Mouse (Mus musculus): ENCODE data around the gene Rpain.
A peak's percentile ranks its signal among the peaks of the same experiment; 100 is the strongest.

The Rpain gene

DNA sequence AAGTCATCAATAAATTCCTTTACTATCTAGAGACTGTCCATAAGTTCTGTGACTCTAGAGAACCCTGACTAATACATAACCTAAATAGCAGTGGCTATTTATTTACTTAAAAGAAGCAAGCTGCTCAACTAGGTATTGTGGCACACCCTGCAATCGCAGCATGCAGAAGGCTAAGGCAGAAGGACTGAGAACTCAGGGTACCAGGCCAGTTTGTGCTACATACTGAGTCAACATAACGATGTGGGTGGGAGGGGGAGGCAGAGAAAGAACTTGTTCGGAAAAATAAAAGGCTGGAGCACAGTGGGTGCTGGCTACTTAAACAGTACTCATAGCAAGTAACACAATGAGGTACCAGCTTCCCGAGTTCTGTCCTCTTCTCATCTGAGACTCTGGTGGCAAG lies 31.2 kb downstream of the Rpain start:
- DNase-seq (ENCODE audit: low spot score in 2 of 2), result no peak

DNA sequence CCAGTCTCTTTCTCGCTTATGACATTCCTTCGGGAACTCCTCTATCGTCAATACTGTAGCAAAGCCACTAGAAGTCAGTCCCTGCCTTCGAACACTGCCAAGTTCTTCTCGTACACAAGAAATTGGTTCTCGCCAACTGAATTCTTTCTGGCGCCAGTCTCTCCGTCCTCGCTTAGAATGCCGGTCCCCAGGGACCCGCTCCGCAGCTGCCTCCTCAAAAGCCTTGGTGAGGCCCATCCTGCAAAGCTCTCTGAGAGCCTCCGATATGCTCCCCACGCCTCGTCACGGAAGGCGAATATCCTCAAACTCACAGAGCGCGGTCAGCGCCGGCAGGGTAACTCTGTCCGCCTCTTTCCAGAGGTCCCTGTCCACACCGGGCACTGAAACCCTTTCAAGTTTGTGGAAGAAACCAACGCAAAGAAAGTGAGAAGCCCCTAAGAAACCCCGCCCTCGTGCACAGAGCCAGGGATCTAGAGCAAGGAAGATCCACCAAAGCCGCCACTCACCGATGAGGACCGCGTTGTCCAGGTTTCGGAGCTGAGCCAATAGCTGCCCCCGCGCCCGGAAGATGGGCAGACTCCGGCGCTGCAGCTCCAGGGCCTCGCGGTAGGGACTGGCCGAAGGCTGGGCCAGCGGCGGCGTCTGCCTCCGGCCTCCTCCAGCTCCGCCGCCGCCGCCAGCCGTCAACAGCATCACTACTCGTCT lies 33.8 kb downstream of the Rpain start:
- DNase-seq (ENCODE audit: low spot score in 2 of 2), result no peak

DNA sequence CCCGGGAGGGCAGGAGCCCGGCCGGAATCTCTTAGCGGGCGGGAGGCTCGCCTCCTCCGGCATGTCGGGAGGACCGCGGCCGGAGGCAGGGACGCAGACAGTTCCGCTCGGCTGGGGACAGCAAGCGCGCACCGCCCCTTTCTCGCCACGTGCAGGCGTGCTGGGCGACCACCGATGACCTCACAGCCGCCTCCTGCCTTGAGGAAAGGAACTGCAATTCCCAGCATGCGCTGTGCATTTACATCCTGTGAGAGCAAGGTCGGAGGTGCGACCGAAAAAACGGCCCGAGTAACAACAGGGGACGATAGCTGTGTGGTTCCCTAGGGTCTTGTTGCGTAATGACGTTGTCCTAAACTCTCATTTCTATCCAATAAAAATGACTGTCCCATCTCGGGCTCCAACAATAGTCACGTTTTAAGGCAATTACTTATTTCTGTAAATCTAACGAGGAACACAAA lies 34.3 kb downstream of the Rpain start, which contains the start of gene Dhx33:
Gene Dhx33, minus strand, starts transcription at position 122 of the 458 bp plus-strand sequence.
- DNase-seq (ENCODE audit: low spot score in 2 of 2), result peak; percentile 97 to 98

DNA sequence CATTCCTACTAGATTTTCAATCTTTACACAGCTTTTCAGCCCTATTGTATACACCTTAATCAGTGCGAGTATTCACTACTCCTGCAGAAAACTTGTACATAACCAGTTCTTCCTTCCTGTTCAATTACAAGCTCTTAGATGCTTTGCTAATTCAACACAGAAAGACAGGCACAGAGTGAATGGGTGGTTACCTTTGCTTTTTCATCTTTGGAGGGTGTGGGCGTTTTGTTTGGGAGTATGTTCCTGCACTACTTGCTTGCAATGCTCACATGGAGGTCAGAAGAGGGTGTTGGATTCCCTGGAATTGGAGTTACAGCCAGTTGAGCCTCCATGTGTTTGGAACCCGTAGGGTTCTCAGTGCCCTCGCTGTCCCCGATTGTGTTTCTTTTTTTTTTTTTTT lies 35.0 kb downstream of the Rpain start:
- no peak for DNase-seq (ENCODE audit: low spot score in 2 of 2)

DNA sequence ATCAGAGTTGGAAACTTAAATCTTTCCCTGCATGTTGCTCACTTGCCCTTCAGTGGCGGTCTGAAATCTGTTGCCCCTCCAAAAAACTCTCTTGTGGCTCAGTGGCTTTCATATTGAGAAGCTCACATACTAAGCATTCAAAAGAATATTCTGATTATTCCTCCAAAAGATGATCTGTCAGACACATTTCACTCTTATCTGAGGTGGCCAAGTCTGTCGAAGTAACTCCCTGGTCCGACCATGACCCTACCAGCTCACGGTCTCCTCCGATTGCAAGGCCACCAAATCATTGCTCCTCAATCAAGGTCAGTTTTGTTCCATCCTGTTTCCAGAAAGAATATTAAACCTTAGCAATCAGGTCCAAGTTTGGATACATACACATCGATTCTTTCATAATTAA lies 37.0 kb downstream of the Rpain start:
- DNase-seq (ENCODE audit: low spot score in 2 of 2), result no peak

DNA sequence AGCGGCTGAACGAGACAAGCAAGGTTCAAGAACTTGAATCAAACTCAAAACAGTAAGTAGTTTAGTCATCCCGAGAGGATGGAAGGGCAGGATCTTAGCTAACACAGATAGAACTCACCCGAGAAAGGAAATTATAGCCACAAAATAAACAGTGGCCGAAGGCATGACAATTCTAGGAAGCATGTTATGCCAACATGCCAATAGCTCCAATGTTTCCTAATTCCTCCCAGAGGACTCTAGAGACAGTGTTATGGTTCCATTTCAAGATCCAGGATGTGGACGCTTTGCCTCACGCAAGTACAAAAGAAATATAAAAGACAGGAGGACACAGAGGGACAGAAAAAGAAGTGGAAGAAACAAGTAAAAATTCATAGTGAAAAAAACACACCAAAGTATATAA lies 37.8 kb downstream of the Rpain start:
- DNase-seq (ENCODE audit: low spot score in 2 of 2), result no peak

DNA sequence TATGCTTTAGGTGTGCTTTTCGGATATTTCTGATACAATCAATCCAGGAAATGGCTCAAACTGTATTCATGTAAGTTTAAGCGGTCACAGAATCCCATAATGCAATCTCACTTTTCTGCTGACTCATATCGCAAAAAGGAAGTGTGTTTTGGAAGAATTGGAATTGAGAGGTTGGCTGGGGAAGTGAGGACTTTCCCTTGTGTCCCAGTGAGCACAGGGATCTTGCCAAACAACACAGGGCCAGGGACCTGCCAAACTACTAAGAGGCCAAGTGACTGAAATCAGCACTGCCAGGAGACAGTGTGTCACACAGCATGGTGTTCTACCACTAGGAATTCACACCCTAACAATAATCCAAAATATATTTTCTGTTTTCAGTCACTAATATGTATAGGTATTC lies 38.3 kb downstream of the Rpain start:
- peak; percentile 61 to 72 for DNase-seq (ENCODE audit: low spot score in 2 of 2)

DNA sequence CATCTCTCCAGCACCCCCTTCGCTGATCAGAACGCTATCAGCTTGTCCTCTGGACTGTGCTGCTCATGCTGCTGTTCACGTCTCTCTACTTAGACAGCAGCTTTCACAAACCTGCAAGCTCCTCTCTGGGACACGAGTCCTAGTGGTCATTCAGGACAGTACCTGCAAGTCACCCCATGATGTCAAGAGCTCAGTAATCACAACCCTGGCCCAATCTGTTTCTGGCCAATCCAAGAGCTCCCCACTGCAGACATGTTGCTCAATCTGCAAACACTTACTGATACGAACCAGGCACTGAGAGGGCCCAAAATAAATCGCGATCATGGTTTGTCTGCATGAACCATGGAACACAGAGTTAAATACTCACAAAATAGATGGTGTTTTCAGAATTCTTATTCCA lies 42.7 kb downstream of the Rpain start:
- DNase-seq (ENCODE audit: low spot score in 2 of 2), result peak; percentile 29 to 48

DNA sequence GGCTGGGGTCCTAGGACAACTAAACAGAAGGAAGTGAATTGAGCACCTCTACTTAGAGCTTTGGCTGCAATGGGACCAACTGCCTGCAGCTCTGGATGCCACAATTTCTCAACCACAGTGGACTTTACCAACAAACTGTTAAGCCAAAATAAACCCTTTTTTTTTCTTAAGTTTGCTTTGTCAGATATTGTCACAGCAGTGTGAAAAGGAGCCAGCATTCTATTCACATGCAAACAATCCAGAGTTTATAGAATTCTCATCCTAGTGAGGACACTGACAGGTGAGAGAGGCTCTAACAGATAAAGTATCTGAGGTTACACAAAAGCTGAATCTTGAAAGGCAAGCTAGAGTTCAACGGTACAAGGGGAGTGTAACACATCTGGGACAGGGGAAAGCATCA lies 47.0 kb downstream of the Rpain start:
- no peak for DNase-seq (ENCODE audit: low spot score in 2 of 2)

DNA sequence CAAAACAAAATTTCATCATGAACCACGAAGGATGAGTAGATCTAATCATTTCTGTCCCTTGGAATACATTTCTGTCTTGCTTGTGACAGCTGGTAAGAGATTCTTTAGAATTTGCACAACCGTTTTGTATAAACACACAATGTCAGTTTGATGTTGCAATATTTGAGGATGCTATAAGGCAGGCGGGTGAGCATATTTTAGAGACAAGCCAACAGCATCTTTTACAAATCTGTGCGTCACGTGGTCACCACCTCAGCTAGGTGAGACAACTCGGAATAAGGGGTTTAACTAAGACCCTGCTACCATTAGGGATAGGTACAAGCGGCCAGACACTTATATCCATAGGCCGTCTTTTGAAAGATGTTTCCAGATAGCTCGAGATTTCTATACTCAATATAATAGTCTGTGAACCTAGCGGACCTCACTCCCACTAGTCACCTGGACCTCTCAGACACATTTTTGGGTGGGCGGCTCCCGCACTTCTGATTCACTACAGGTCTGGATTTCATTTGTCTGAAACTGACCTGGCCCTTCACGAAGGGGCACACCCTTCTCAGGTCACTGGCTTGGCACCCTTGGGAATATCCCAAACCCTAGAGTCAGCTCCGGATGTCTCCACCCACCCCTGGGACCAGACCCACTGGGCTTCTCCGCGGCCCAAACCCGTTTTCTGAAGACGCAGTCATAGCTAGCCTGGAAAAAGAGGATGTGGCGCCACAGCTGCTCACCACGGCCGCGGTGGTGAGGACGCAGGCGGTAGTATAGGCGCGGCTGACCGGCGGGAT lies 48.6 kb downstream of the Rpain start:
- no peak for DNase-seq (ENCODE audit: low spot score in 2 of 2)

DNA sequence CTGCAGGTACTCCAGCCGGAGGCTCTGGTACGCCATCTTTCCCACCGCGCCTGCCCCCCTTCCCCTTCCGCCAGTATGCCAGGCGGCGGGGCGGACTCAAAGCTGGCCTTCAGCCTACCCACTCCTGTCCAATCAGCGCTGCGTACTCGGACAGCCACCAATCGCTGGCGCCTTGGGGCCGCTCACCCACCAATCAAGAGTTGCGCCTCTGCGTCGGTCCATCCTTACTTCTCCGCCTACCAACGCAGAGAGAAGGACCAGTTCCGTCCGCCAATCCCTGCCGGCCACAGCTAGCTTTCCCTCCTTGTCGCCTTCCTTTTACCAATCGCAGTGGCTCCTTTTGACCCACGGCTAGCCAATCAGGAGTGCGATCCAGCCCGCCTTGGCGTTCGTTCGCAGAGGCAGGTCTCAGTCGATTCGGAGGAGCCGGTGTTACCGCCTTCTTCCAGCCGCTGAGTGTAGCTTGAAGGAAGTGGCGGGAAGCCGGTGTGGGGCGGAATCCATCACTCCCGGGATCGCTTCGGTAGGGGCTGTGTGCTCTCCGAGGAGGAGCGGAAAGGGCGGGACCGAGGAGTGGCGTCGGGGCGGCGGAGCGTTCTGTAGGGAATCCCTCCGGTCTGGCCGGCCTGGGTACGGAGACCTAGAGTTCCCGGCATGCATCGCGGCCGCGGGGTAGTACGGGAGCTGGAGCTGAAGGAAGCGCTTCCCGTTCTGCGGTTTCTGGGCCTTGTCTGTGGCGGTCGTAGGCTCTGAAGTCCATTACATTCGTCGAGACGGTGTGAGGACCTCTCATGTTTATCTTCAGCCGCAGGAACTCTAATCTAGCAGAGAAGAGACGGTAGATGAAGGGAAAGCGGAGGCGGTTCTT lies 49.4 kb downstream of the Rpain start, which contains the start of the genes Mis12 and Derl2:
Gene Mis12, plus strand, starts transcription at position 411 of the 868 bp plus-strand sequence.
Gene Derl2, minus strand, starts transcription at position 641 of the 868 bp plus-strand sequence.
- peak; percentile 99 to 100 for DNase-seq (ENCODE audit: low spot score in 2 of 2)
